Mouse (Mus musculus) heart, embryonic 15.5 days (tissue): ENCODE data around the gene Filip1l. TPM values are rescaled to one million over a fixed set of nuclear protein-coding genes. Genes with fewer than 3 reads are reported as not detected.
A peak's percentile ranks its signal among the peaks of the same experiment; 100 is the strongest.

Source experiments
- ATAC-seq: fragments of 200-750 bp; cut with Nextera tagmentation; replicated peaks from 2 replicates; pipeline ENCODE4 v1.8.0; 2017; ENCODE audit warnings: low read depth, moderate TSS enrichment; ENCODE audit not compliant: insufficient number of reproducible peaks, insufficient read depth, low FRiP score
- H3K27ac ChIP-seq: fragments of 300-500 bp; sonication (generic); 2 replicates; pipeline ENCODE4 v1.5.1; 2015; ENCODE audit warnings: mild to moderate bottlenecking, inconsistent platforms
- H3K27me3 ChIP-seq: fragments of 300-500 bp; sonication (generic); 2 replicates; pipeline ENCODE4 v1.6.1; 2015; ENCODE audit warnings: inconsistent platforms
- H3K36me3 ChIP-seq: fragments of 300-500 bp; sonication (generic); 2 replicates; pipeline ENCODE4 v1.6.1; 2015; ENCODE audit warnings: mild to moderate bottlenecking, inconsistent platforms
- H3K4me1 ChIP-seq: fragments of 300-500 bp; sonication (generic); replicated peaks from 2 replicates; pipeline ENCODE4 v1.6.1; 2015; ENCODE audit warnings: inconsistent platforms
- H3K4me2 ChIP-seq: fragments of 300-500 bp; sonication (generic); 2 replicates; pipeline ENCODE4 v1.6.1; 2015; ENCODE audit warnings: inconsistent platforms, mild to moderate bottlenecking, moderate library complexity
- H3K4me3 ChIP-seq: fragments of 300-500 bp; sonication (generic); 2 replicates; pipeline ENCODE4 v1.5.1; 2015; ENCODE audit warnings: mild to moderate bottlenecking, inconsistent platforms
- H3K9ac ChIP-seq: fragments of 300-500 bp; sonication (generic); 2 replicates; pipeline ENCODE4 v1.6.1; 2015; ENCODE audit warnings: mild to moderate bottlenecking, inconsistent platforms
- H3K9me3 ChIP-seq: fragments of 300-500 bp; sonication (generic); replicated peaks from 2 replicates; pipeline ENCODE4 v1.6.1; 2016; ENCODE audit warnings: inconsistent platforms
- WGBS: fragments of 180-500 bp; shearing (Covaris S2); methylation state at CpG from one replicate; pipeline ENCODE4 v1.1.7; 2015; ENCODE audit warnings: mixed read lengths; 5-methylcytosine and 5-hydroxymethylcytosine counted together
- polyA plus RNA-seq: library from polyadenylated mRNA; unstranded; fragments of >200 nt; fragmentation: Nextera tagmentation; extraction: Ambion mirVana; gene quantifications from 2 replicates; pipeline ENCODE4 v1.2.1, GENCODE M21; 2015

The Filip1l gene
- polyA plus RNA-seq, 1 experiment from 2014 or later: 25.0 TPM

GRCm38 (mm10) chr16:57469301-57469700 lies 116.4 kb downstream of the Filip1l start:
- Histone ChIP-seq H3K4me1 (peaks cover 9% of the 10 kb centered on the region; the same call in 1 of the 2 replicates), H3K27ac (no peak overlapping the region), H3K4me3 (no peak overlapping the region), H3K9me3 (no peaks in the 10 kb centered on the region), H3K36me3 (no peaks in the 10 kb centered on the region), H3K27me3 (no peaks in the 10 kb centered on the region), H3K4me2 (no peak overlapping the region), H3K9ac (no peak overlapping the region)
- WGBS: 65% methylated on average over 4 of the region's 4 CpGs
- no peak for ATAC-seq

GRCm38 (mm10) chr16:57469869-57470268 lies 117.0 kb downstream of the Filip1l start:
- no peak overlapping the region for H3K4me2 ChIP-seq
- H3K9me3 ChIP-seq: no peaks in the 10 kb centered on the region
- H3K4me1 ChIP-seq: peaks cover 9% of the 10 kb centered on the region; the same call in 1 of the 2 replicates
- no peak overlapping the region for H3K27ac ChIP-seq
- no peak for ATAC-seq
- H3K9ac ChIP-seq: no peak overlapping the region
- 69% methylated on average over 2 of the region's 2 CpGs for WGBS
- no peaks in the 10 kb centered on the region for H3K27me3 ChIP-seq
- H3K4me3 ChIP-seq: no peak overlapping the region
- no peaks in the 10 kb centered on the region for H3K36me3 ChIP-seq

- H3K9me3 ChIP-seq: no peaks in the 10 kb centered on the region
- no peak overlapping the region for H3K4me3 ChIP-seq
- H3K27me3 ChIP-seq: no peaks in the 10 kb centered on the region
- H3K4me1 ChIP-seq: peaks cover 9% of the 10 kb centered on the region; the same call in 1 of the 2 replicates
- WGBS: 87% methylated on average over 12 of the region's 12 CpGs
- no peak for ATAC-seq
- H3K4me2 ChIP-seq: no peak overlapping the region
- no peaks in the 10 kb centered on the region for H3K36me3 ChIP-seq
- H3K9ac ChIP-seq: no peak overlapping the region
- H3K27ac ChIP-seq: no peak overlapping the region
These were observed 117.5 kb downstream of the Filip1l start for GRCm38 (mm10) chr16:57470286-57470830.

- Histone ChIP-seq H3K4me1 (peaks cover 9% of the 10 kb centered on the region; the same call in 1 of the 2 replicates), H3K9me3 (no peaks in the 10 kb centered on the region), H3K27ac (no peak overlapping the region), H3K9ac (no peak overlapping the region), H3K36me3 (no peaks in the 10 kb centered on the region), H3K4me3 (no peak overlapping the region), H3K4me2 (no peak overlapping the region), H3K27me3 (no peaks in the 10 kb centered on the region)
- no peak for ATAC-seq
These were observed 118.2 kb downstream of the Filip1l start for GRCm38 (mm10) chr16:57471071-57471470.

- Histone ChIP-seq H3K4me2 (no peak overlapping the region), H3K27ac (no peak overlapping the region), H3K27me3 (no peaks in the 10 kb centered on the region), H3K9me3 (no peaks in the 10 kb centered on the region), H3K9ac (no peak overlapping the region), H3K4me3 (no peak overlapping the region), H3K36me3 (no peaks in the 10 kb centered on the region), H3K4me1 (no peaks in the 10 kb centered on the region)
- WGBS: 35% methylated on average over 10 of the region's 10 CpGs
- no peak for ATAC-seq
These were observed 120.7 kb downstream of the Filip1l start for GRCm38 (mm10) chr16:57473415-57474085.

GRCm38 (mm10) chr16:57478451-57478850 lies 125.6 kb downstream of the Filip1l start:
- H3K36me3 ChIP-seq: no peaks in the 10 kb centered on the region
- peak overlapping the region; percentile 48 for H3K27ac ChIP-seq
- peaks cover 12% of the 10 kb centered on the region for H3K4me1 ChIP-seq
- H3K4me3 ChIP-seq: no peak overlapping the region
- no peaks in the 10 kb centered on the region for H3K9me3 ChIP-seq
- H3K27me3 ChIP-seq: no peaks in the 10 kb centered on the region
- H3K9ac ChIP-seq: no peak overlapping the region
- 46% methylated on average over 2 of the region's 2 CpGs for WGBS
- ATAC-seq: 0 out of 2 replicates have a peak, but pooled peaks have one; percentile 50
- H3K4me2 ChIP-seq: no peak overlapping the region

- H3K9me3 ChIP-seq: no peaks in the 10 kb centered on the region
- H3K36me3 ChIP-seq: no peaks in the 10 kb centered on the region
- H3K4me1 ChIP-seq: peaks cover 20% of the 10 kb centered on the region
- no peaks in the 10 kb centered on the region for H3K27me3 ChIP-seq
- peak; percentile 73; the same call in 1 of the 2 replicates for ATAC-seq
- WGBS: 42% methylated on average over 5 of the region's 5 CpGs
- H3K27ac ChIP-seq: no peak overlapping the region
- no peak overlapping the region for H3K9ac ChIP-seq
- no peak overlapping the region for H3K4me2 ChIP-seq
- H3K4me3 ChIP-seq: no peak overlapping the region
These were observed 126.9 kb downstream of the Filip1l start for GRCm38 (mm10) chr16:57479776-57480175.

- Histone ChIP-seq H3K4me3 (no peak overlapping the region), H3K9ac (no peak overlapping the region), H3K4me2 (no peak overlapping the region), H3K4me1 (peaks cover 20% of the 10 kb centered on the region), H3K36me3 (no peaks in the 10 kb centered on the region), H3K27me3 (no peaks in the 10 kb centered on the region), H3K27ac (no peak overlapping the region), H3K9me3 (no peaks in the 10 kb centered on the region)
- no peak for ATAC-seq
- 68% methylated on average over 6 of the region's 6 CpGs for WGBS
These were observed 129.4 kb downstream of the Filip1l start for GRCm38 (mm10) chr16:57482264-57482663.

GRCm38 (mm10) chr16:57482911-57483310 lies 130.0 kb downstream of the Filip1l start:
- H3K4me3 ChIP-seq: no peak overlapping the region
- no peak overlapping the region for H3K9ac ChIP-seq
- H3K27ac ChIP-seq: peak overlapping the region; percentile 38; the same call in 1 of the 2 replicates
- ATAC-seq: no peak
- H3K4me1 ChIP-seq: peaks cover 20% of the 10 kb centered on the region
- H3K4me2 ChIP-seq: no peak overlapping the region
- no peaks in the 10 kb centered on the region for H3K27me3 ChIP-seq
- no peaks in the 10 kb centered on the region for H3K9me3 ChIP-seq
- 35% methylated on average over 4 of the region's 4 CpGs for WGBS
- no peaks in the 10 kb centered on the region for H3K36me3 ChIP-seq

- no peak overlapping the region for H3K4me3 ChIP-seq
- ATAC-seq: no peak
- H3K4me1 ChIP-seq: peaks cover 20% of the 10 kb centered on the region
- no peaks in the 10 kb centered on the region for H3K27me3 ChIP-seq
- no peaks in the 10 kb centered on the region for H3K9me3 ChIP-seq
- peak overlapping the region; percentile 61; the same call in 1 of the 2 replicates for H3K27ac ChIP-seq
- 23% methylated on average over 2 of the region's 2 CpGs for WGBS
- H3K36me3 ChIP-seq: no peaks in the 10 kb centered on the region
- H3K4me2 ChIP-seq: no peak overlapping the region
- H3K9ac ChIP-seq: no peak overlapping the region
These were observed 130.6 kb downstream of the Filip1l start for GRCm38 (mm10) chr16:57483503-57483902.

- Histone ChIP-seq H3K9ac (no peak overlapping the region), H3K27ac (peak overlapping the region; percentile 61), H3K4me1 (peaks cover 20% of the 10 kb centered on the region), H3K9me3 (no peaks in the 10 kb centered on the region), H3K27me3 (no peaks in the 10 kb centered on the region), H3K4me2 (no peak overlapping the region), H3K36me3 (no peaks in the 10 kb centered on the region), H3K4me3 (no peak overlapping the region)
- ATAC-seq: no peak; the same call in 1 of the 2 replicates
- 60% methylated on average over 12 of the region's 12 CpGs for WGBS
These were observed 131.3 kb downstream of the Filip1l start for GRCm38 (mm10) chr16:57484043-57484795.
